Mouse (Mus musculus): ENCODE data around the gene Lypd5. TPM values are rescaled to one million over a fixed set of nuclear protein-coding genes. Genes with fewer than 3 reads are reported as not detected.
"Not testable (repeated sequence)": the region's sequence is repeated elsewhere in the genome, so short reads cannot be mapped to it uniquely, and the experiment has no call there.

The Lypd5 gene
- total RNA-seq, 2 experiments from 2014 or later, result not detected

GRCm38 (mm10) chr7:24379934-24380333, 30.9 kb downstream of the Lypd5 start:
- ATAC-seq (replicated peaks; ENCODE audit: poor library complexity), result peak; percentile 17

GRCm38 (mm10) chr7:24380370-24380769, 31.4 kb downstream of the Lypd5 start:
- no peak for ATAC-seq (replicated peaks; ENCODE audit: poor library complexity)

- ATAC-seq (replicated peaks; ENCODE audit: poor library complexity), result no peak
Observed at GRCm38 (mm10) chr7:24382730-24383372, 33.9 kb downstream of the Lypd5 start.

- ATAC-seq (replicated peaks; ENCODE audit: poor library complexity), result 0 out of 2 replicates have a peak, but pooled peaks have one; percentile 5
Observed at GRCm38 (mm10) chr7:24384070-24384469, 35.1 kb downstream of the Lypd5 start.

GRCm38 (mm10) chr7:24384827-24385226, 35.8 kb downstream of the Lypd5 start:
- ATAC-seq (replicated peaks; ENCODE audit: poor library complexity), result peak; percentile 40

GRCm38 (mm10) chr7:24387059-24387556, 38.1 kb downstream of the Lypd5 start:
- peak; percentile 47 for ATAC-seq (replicated peaks; ENCODE audit: poor library complexity)

- ATAC-seq (replicated peaks; ENCODE audit: poor library complexity), result peak; percentile 32
Observed at GRCm38 (mm10) chr7:24389516-24390187, 40.7 kb downstream of the Lypd5 start.

- no peak for ATAC-seq (replicated peaks; ENCODE audit: poor library complexity)
Observed at GRCm38 (mm10) chr7:24390512-24390911, 41.5 kb downstream of the Lypd5 start.

- no peak for ATAC-seq (replicated peaks; ENCODE audit: poor library complexity)
Observed at GRCm38 (mm10) chr7:24391077-24391476, 42.1 kb downstream of the Lypd5 start.

GRCm38 (mm10) chr7:24391687-24392086, 42.7 kb downstream of the Lypd5 start:
- ATAC-seq (replicated peaks; ENCODE audit: poor library complexity), result no peak

- peak; percentile 5; the same call in 1 of the 2 replicates for ATAC-seq (replicated peaks; ENCODE audit: poor library complexity)
Observed at GRCm38 (mm10) chr7:24394054-24394453, 45.1 kb downstream of the Lypd5 start.

GRCm38 (mm10) chr7:24394475-24395161, 45.6 kb downstream of the Lypd5 start:
- ATAC-seq (replicated peaks; ENCODE audit: poor library complexity), result peak; percentile 49

GRCm38 (mm10) chr7:24396832-24397231, 47.8 kb downstream of the Lypd5 start:
- ATAC-seq (replicated peaks; ENCODE audit: poor library complexity), result peak; percentile 23

GRCm38 (mm10) chr7:24398364-24398913, 49.4 kb downstream of the Lypd5 start:
- no peak for ATAC-seq (replicated peaks; ENCODE audit: poor library complexity)

GRCm38 (mm10) chr7:24399256-24400081, 50.5 kb downstream of the Lypd5 start, which contains the start of gene Smg9:
Gene Smg9, plus strand, starts transcription at chr7:24399619.
- peak; percentile 75 for ATAC-seq (replicated peaks; ENCODE audit: poor library complexity)

- no peak; the same call in 1 of the 2 replicates for ATAC-seq (replicated peaks; ENCODE audit: poor library complexity)
Observed at GRCm38 (mm10) chr7:24400082-24400452, 51.1 kb downstream of the Lypd5 start.

GRCm38 (mm10) chr7:24400489-24400888, 51.5 kb downstream of the Lypd5 start:
- not testable (repeated sequence) for ATAC-seq (replicated peaks; ENCODE audit: poor library complexity)

- ATAC-seq (replicated peaks; ENCODE audit: poor library complexity), result no peak
Observed at GRCm38 (mm10) chr7:24402851-24403250, 53.9 kb downstream of the Lypd5 start.
